Mouse (Mus musculus) neural tube, embryonic 11.5 days (tissue): Measurements from ENCODE around the gene Tnfrsf8. TPM values are rescaled to one million over a fixed set of nuclear protein-coding genes. Genes with fewer than 3 reads are reported as not detected.

Source experiments
- ATAC-seq: fragments of 200-750 bp; cut with Nextera tagmentation; 2 replicates; pipeline ENCODE4 v1.8.0; 2017; ENCODE audit warnings: moderate number of reproducible peaks, mild to moderate bottlenecking, moderate TSS enrichment, moderate library complexity; ENCODE audit not compliant: insufficient read depth, low FRiP score, low TSS enrichment
- DNase-seq: peaks from one replicate; pipeline ENCODE4 v3.0.0-alpha.2; 2015; ENCODE audit warnings: low spot score
- H3K27ac ChIP-seq: fragments of 300-500 bp; sonication (generic); 2 replicates; pipeline ENCODE4 v1.5.1; 2014; ENCODE audit warnings: low read depth, mild to moderate bottlenecking, low read length
- H3K27me3 ChIP-seq: fragments of 300-500 bp; sonication (generic); 2 replicates; pipeline ENCODE4 v1.6.1; 2014; ENCODE audit warnings: mild to moderate bottlenecking, low read length, mixed read lengths; ENCODE audit not compliant: control insufficient read depth, insufficient read depth
- H3K36me3 ChIP-seq: fragments of 300-500 bp; sonication (generic); 2 replicates; pipeline ENCODE4 v1.6.1; 2014; ENCODE audit warnings: mild to moderate bottlenecking, low read length, moderate library complexity, mixed read lengths; ENCODE audit not compliant: control insufficient read depth, insufficient read depth
- H3K4me1 ChIP-seq: fragments of 300-500 bp; sonication (generic); 2 replicates; pipeline ENCODE4 v1.6.1; 2014; ENCODE audit warnings: low read length, mixed read lengths; ENCODE audit not compliant: control insufficient read depth, insufficient read depth
- H3K4me2 ChIP-seq: fragments of 300-500 bp; sonication (generic); 2 replicates; pipeline ENCODE4 v1.6.1; 2014; ENCODE audit warnings: low read depth, mild to moderate bottlenecking, moderate library complexity
- H3K4me3 ChIP-seq: fragments of 300-500 bp; sonication (generic); 2 replicates; pipeline ENCODE4 v1.5.1; 2014; ENCODE audit warnings: low read depth, low read length
- H3K9ac ChIP-seq: fragments of 300-500 bp; sonication (generic); 2 replicates; pipeline ENCODE4 v1.6.1; 2014; ENCODE audit warnings: mild to moderate bottlenecking, low read length
- H3K9me3 ChIP-seq: fragments of 300-500 bp; sonication (generic); 2 replicates; pipeline ENCODE4 v1.6.1; 2016; ENCODE audit warnings: low read length; ENCODE audit not compliant: control insufficient read depth
- WGBS: fragments of 180-500 bp; shearing (Covaris S2); extraction: QIAGEN DNeasy Blood & Tissue Kit; methylation state at CpG from one replicate; pipeline ENCODE4 v1.1.7; 2014; 5-methylcytosine and 5-hydroxymethylcytosine counted together
- polyA plus RNA-seq: library from polyadenylated mRNA; unstranded; fragments of >200 nt; fragmentation: Nextera tagmentation; extraction: Ambion mirVana; gene quantifications from 2 replicates; pipeline ENCODE4 v1.2.1, GENCODE M21; 2014

Tnfrsf8 gene
- polyA plus RNA-seq, 1 experiment from 2014 or later = 0.21 TPM

- Histone ChIP-seq H3K4me3 (no peak overlapping the region), H3K27me3 (no peaks in the 10 kb centered on the region), H3K36me3 (no peaks in the 10 kb centered on the region), H3K9me3 (no peaks in the 10 kb centered on the region), H3K27ac (no peak overlapping the region), H3K4me2 (no peak overlapping the region), H3K4me1 (no peaks in the 10 kb centered on the region), H3K9ac (no peak overlapping the region)
- ATAC-seq (no peak), DNase-seq (no peak)
- WGBS = 81% methylated on average over 8 of the region's 8 CpGs
These were observed 92.9 kb downstream of the Tnfrsf8 start for GRCm38 (mm10) chr4:145222064-145222463.

GRCm38 (mm10) chr4:145221379-145221778, 93.6 kb downstream of the Tnfrsf8 start:
- no peak for ATAC-seq
- Histone ChIP-seq H3K4me1 (no peaks in the 10 kb centered on the region), H3K4me2 (no peak overlapping the region), H3K9ac (no peak overlapping the region), H3K27me3 (no peaks in the 10 kb centered on the region), H3K27ac (no peak overlapping the region), H3K36me3 (no peaks in the 10 kb centered on the region), H3K4me3 (no peak overlapping the region), H3K9me3 (no peaks in the 10 kb centered on the region)
- no peak for DNase-seq
- WGBS = 73% methylated on average over 2 of the region's 2 CpGs

GRCm38 (mm10) chr4:145220001-145220400, 95.0 kb downstream of the Tnfrsf8 start:
- H3K4me2 ChIP-seq = no peak overlapping the region
- H3K4me1 ChIP-seq = no peaks in the 10 kb centered on the region; the same call in 1 of the 2 replicates
- H3K27ac ChIP-seq = no peak overlapping the region
- 85% methylated on average over 1 of the region's 1 CpGs for WGBS
- no peak overlapping the region for H3K9ac ChIP-seq
- H3K9me3 ChIP-seq = no peaks in the 10 kb centered on the region
- H3K27me3 ChIP-seq = no peaks in the 10 kb centered on the region
- no peaks in the 10 kb centered on the region for H3K36me3 ChIP-seq
- DNase-seq (no peak), ATAC-seq (no peak)
- no peak overlapping the region for H3K4me3 ChIP-seq

GRCm38 (mm10) chr4:145219240-145219985, 95.6 kb downstream of the Tnfrsf8 start:
- no peak overlapping the region for H3K4me3 ChIP-seq
- no peaks in the 10 kb centered on the region; the same call in 1 of the 2 replicates for H3K4me1 ChIP-seq
- no peaks in the 10 kb centered on the region for H3K9me3 ChIP-seq
- DNase-seq (no peak), ATAC-seq (no peak)
- no peaks in the 10 kb centered on the region for H3K27me3 ChIP-seq
- no peaks in the 10 kb centered on the region for H3K36me3 ChIP-seq
- no peak overlapping the region for H3K9ac ChIP-seq
- H3K27ac ChIP-seq = no peak overlapping the region
- WGBS = 64% methylated on average over 14 of the region's 15 CpGs
- no peak overlapping the region for H3K4me2 ChIP-seq

GRCm38 (mm10) chr4:145217837-145218236, 97.1 kb downstream of the Tnfrsf8 start:
- Histone ChIP-seq H3K4me3 (no peak overlapping the region), H3K9me3 (no peaks in the 10 kb centered on the region), H3K27ac (no peak overlapping the region), H3K9ac (no peak overlapping the region), H3K4me2 (no peak overlapping the region), H3K4me1 (no peaks in the 10 kb centered on the region; the same call in 1 of the 2 replicates), H3K27me3 (no peaks in the 10 kb centered on the region), H3K36me3 (no peaks in the 10 kb centered on the region)
- ATAC-seq (no peak), DNase-seq (no peak)
- 83% methylated on average over 5 of the region's 5 CpGs for WGBS

Other genes with a start within 250 kb of the Tnfrsf8 start
- 11.8 and 14.3 TPM in 2 replicates for gene Vps13d, start 120.2 kb downstream of the Tnfrsf8 start, polyA plus RNA-seq
- 2.0 and 2.1 TPM in 2 replicates for gene Tnfrsf1b, start 68.3 kb downstream of the Tnfrsf8 start, polyA plus RNA-seq
- 0.08 and 0.09 TPM in 2 replicates for gene Zfp990, start 195.6 kb upstream of the Tnfrsf8 start, polyA plus RNA-seq